Mouse (Mus musculus) heart, embryonic 14.5 days (tissue): ENCODE measurements around the gene Hlx. TPM values are rescaled to one million over a fixed set of nuclear protein-coding genes. Genes with fewer than 3 reads are reported as not detected.

Experiments
- ATAC-seq: fragments of 200-750 bp; cut with Nextera tagmentation; 2 replicates; pipeline ENCODE4 v1.8.0; 2017; ENCODE audit warnings: low read depth, moderate TSS enrichment; ENCODE audit not compliant: insufficient number of reproducible peaks, insufficient read depth, low FRiP score
- H3K27ac ChIP-seq, 2 experiments: fragments of 200-500 bp in 1 of 2; fragments of 300-500 bp in 1 of 2; sonication (generic) in 1 of 2; replicated peaks in 1 of 2; 2 replicates each; pipeline ENCODE4 v1.5.1; 2012 to 2014; ENCODE audit warnings: low read depth in 2 of 2, low read length in 2 of 2, control low read depth in 1 of 2, mild to moderate bottlenecking in 1 of 2, mixed read lengths in 1 of 2; ENCODE audit not compliant: control insufficient read depth in 1 of 2, insufficient read depth in 1 of 2
- H3K27me3 ChIP-seq: fragments of 300-500 bp; sonication (generic); 2 replicates; pipeline ENCODE4 v1.6.1; 2014; ENCODE audit warnings: mild to moderate bottlenecking, low read length, control low read depth; ENCODE audit not compliant: control insufficient read depth, insufficient read depth
- H3K36me3 ChIP-seq: fragments of 300-500 bp; sonication (generic); 2 replicates; pipeline ENCODE4 v1.6.1; 2014; ENCODE audit warnings: mild to moderate bottlenecking, control low read depth, low read length, mixed read lengths; ENCODE audit not compliant: control insufficient read depth, insufficient read depth
- H3K4me1 ChIP-seq, 2 experiments: fragments of 200-500 bp in 1 of 2; fragments of 300-500 bp in 1 of 2; sonication (generic) in 1 of 2; 2 replicates each; pipeline ENCODE4 v1.6.1; 2012 to 2014; ENCODE audit warnings: low read length in 2 of 2, control low read depth in 1 of 2, mixed read lengths in 1 of 2; ENCODE audit not compliant: control insufficient read depth in 2 of 2, insufficient read depth in 2 of 2
- H3K4me2 ChIP-seq: fragments of 300-500 bp; sonication (generic); 2 replicates; pipeline ENCODE4 v1.6.1; 2014; ENCODE audit warnings: mild to moderate bottlenecking, low read length
- H3K4me3 ChIP-seq, 2 experiments: fragments of 200-500 bp in 1 of 2; fragments of 300-500 bp in 1 of 2; sonication (generic) in 1 of 2; 2 replicates each; pipeline ENCODE4 v1.5.1; 2012 to 2014; ENCODE audit warnings: low read length in 2 of 2, mild to moderate bottlenecking in 2 of 2, control low read depth in 1 of 2, low read depth in 1 of 2, moderate library complexity in 1 of 2; ENCODE audit not compliant: control insufficient read depth in 1 of 2, insufficient read depth in 1 of 2
- H3K9ac ChIP-seq: fragments of 300-500 bp; sonication (generic); 2 replicates; pipeline ENCODE4 v1.6.1; 2014; ENCODE audit warnings: mild to moderate bottlenecking, low read length
- H3K9me3 ChIP-seq: fragments of 300-500 bp; sonication (generic); 2 replicates; pipeline ENCODE4 v1.6.1; 2016; ENCODE audit warnings: low read length, control low read depth; ENCODE audit not compliant: control insufficient read depth
- WGBS: fragments of 180-500 bp; shearing (Covaris S2); extraction: QIAGEN DNeasy Blood & Tissue Kit; methylation state at CpG from one replicate; pipeline ENCODE4 v1.1.7; 2014; 5-methylcytosine and 5-hydroxymethylcytosine counted together
- polyA plus RNA-seq: library from polyadenylated mRNA; unstranded; fragments of >200 nt; fragmentation: Nextera tagmentation; extraction: Ambion mirVana; gene quantifications from 2 replicates; pipeline ENCODE4 v1.2.1, GENCODE M21; 2014

Gene Hlx
- polyA plus RNA-seq, 1 experiment from 2014 or later = 7.7 TPM

DNA sequence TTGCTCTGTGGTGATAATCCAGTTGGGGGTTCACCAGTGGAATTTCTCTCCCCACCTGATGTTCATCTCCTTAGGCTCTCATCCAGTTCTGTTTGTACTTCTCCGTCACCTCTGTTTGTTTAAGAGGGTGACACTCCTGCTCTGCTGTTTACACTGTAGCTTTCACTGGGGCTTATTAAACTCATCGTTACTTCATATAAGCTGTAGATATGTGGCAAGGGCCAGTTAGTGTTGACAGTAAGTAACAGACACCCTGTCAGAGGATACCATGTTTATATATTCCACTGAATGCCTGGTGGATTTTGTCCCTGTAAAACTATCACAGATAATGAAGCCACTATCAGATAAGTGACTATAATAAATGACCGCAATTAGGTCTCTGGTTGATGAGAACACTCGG lies 44.9 kb downstream of the Hlx start:
- Histone ChIP-seq H3K36me3 (no peaks in the 10 kb centered on the region), H3K4me1 (no peaks in the 10 kb centered on the region), H3K27ac (no peak overlapping the region), H3K9me3 (no peaks in the 10 kb centered on the region), H3K9ac (no peak overlapping the region), H3K4me3 (no peak overlapping the region), H3K27me3 (no peaks in the 10 kb centered on the region), H3K4me2 (no peak overlapping the region)
- ATAC-seq = no peak
- 22% methylated on average over 4 of the region's 4 CpGs for WGBS

DNA sequence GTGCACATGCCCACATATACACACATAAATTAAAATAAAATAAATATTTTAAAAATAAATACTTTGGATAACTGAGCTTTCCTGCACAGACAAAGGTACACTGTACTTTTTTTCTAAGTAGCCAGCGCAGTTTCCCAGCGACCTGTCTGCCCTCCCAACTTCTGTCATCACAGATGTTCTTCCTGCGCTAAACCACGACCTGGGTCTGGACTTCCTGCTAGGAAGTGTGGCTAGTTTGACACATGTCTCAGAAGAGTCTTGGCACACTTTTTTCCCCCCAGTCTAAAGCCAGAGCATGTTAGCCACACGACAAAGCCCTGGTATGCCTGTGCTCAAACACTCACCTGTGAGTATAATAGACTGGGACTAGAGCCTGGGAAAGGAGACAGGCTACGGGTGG lies 48.9 kb downstream of the Hlx start:
- 61% methylated on average over 6 of the region's 6 CpGs for WGBS
- Histone ChIP-seq H3K9me3 (no peaks in the 10 kb centered on the region), H3K9ac (no peak overlapping the region), H3K4me1 (no peaks in the 10 kb centered on the region), H3K36me3 (no peaks in the 10 kb centered on the region), H3K27ac (no peak overlapping the region), H3K4me2 (no peak overlapping the region), H3K27me3 (no peaks in the 10 kb centered on the region), H3K4me3 (no peak overlapping the region)
- no peak for ATAC-seq

DNA sequence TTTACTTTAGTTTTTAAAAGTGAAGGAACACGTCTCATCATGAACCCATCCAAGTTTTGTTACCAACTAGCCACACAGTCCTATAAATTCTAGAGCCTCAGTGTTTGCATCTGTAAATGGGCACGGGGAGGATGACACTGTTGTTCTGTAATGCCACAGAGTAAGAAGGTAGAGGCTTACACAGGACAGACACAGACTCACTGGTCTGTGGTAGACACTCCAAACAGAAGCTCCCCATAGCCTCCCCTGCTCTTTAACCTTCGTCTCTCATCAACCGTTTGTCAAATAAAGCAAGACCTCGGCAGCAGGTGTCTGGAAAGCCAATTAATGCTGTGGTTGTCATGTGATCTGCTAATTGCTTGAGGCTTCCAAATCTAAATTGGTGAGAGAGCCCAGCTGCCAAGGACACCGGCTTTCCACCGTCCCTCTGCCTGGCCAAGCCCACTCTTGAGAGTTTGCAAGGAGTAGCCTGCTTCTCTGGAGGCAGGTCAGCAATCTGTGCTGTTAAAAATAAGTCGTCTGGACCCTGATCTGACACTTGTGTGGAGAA lies 52.9 kb downstream of the Hlx start:
- H3K9ac ChIP-seq = no peak overlapping the region
- H3K4me2 ChIP-seq = no peak overlapping the region
- H3K27me3 ChIP-seq = no peaks in the 10 kb centered on the region
- peaks cover 9 to 13% of the 10 kb centered on the region in 2 experiments for H3K4me1 ChIP-seq
- 58% methylated on average over 8 of the region's 8 CpGs for WGBS
- no peak overlapping the region for H3K4me3 ChIP-seq
- no peak overlapping the region for H3K27ac ChIP-seq
- no peaks in the 10 kb centered on the region for H3K9me3 ChIP-seq
- H3K36me3 ChIP-seq = no peaks in the 10 kb centered on the region
- ATAC-seq = no peak

DNA sequence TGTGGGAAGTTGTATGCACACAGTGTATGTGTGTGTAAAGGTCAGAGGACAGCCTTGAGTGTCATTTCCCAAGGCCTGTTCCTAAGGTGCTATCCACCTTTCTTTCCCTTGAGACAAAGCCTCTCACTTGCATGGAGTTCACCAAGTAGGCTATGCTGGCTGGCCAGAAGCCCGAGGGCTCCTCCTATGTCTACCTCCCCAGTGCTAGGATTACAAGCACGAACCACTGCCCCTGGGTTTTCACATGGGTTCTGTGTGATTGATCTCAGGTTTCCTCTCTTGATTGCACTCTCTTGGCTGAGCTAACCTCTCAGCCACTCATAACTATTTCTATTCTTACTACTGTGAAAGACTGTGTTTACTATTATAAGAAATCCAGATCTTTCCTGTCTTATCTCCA lies 54.8 kb downstream of the Hlx start:
- no peak overlapping the region for H3K4me2 ChIP-seq
- no peak overlapping the region for H3K9ac ChIP-seq
- WGBS = 35% methylated on average over 2 of the region's 2 CpGs
- H3K27me3 ChIP-seq = no peaks in the 10 kb centered on the region
- H3K4me3 ChIP-seq = no peak overlapping the region
- H3K9me3 ChIP-seq = no peaks in the 10 kb centered on the region
- no peak overlapping the region for H3K27ac ChIP-seq
- no peak for ATAC-seq
- peaks cover 9 to 13% of the 10 kb centered on the region in 2 experiments for H3K4me1 ChIP-seq
- H3K36me3 ChIP-seq = no peaks in the 10 kb centered on the region

Other genes with a start within 250 kb of the Hlx start
- gene Marc1, start 78.7 kb upstream of the Hlx start, polyA plus RNA-seq = not detected in 2 replicates
- 144 and 148 TPM in 2 replicates for gene Marc2, start 113.8 kb upstream of the Hlx start, polyA plus RNA-seq
- gene C130074G19Rik, start 150.6 kb upstream of the Hlx start, polyA plus RNA-seq = 1.3 and 1.5 TPM in 2 replicates